Comparison of ENCODE assay signal across 19 mouse cellular contexts in genomic region chrX:49096249-49096648, GRCm38 (mm10).
DNase-seq lines count a peak whose midpoint lies in the region; ATAC-seq lines count a peak whose summit lies in the region.
"Had no signal": no experiment of that assay in that cellular context is flagged by ENCODE, and none has a peak within 500 bp of the region (broad histone marks: within the 10 kb centered on the region; RNA-seq: fewer than 3 reads in every experiment).

No protein-coding gene starts in this region.

- intact Hi-C loops in heart, postnatal 25 days (cut with DNase I): no loop called here

- no peak overlapping the region for H3K4me3 ChIP-seq in hindbrain, embryonic 10.5 days
- no peak overlapping the region for H3K4me3 ChIP-seq in hindbrain, embryonic 14.5 days (replicated peaks; ENCODE audit: low read length)
- H3K4me3 ChIP-seq in forebrain, embryonic 12.5 days (replicated peaks): no peak overlapping the region
- H3K4me3 ChIP-seq in midbrain, embryonic 13.5 days (replicated peaks): no peak overlapping the region
- H3K4me3 ChIP-seq in kidney, embryonic 16.5 days (ENCODE audit: low read length): no peak overlapping the region
- H3K4me3 ChIP-seq: embryonic facial prominence, embryonic 15.5 days; heart, adult 2 months; heart, embryonic 15.5 days; hindbrain, embryonic 13.5 days had no signal

- peak; percentile 49 for DNase-seq in hindbrain, embryonic 10.5 days (ENCODE audit: low spot score)
- no peak for DNase-seq in hindbrain, embryonic 14.5 days (ENCODE audit: low spot score)
- peak; percentile 35 for DNase-seq in embryo, embryonic 10 days (ENCODE audit: low spot score)
- no peak for DNase-seq in heart, postnatal 25 days (ENCODE audit: low spot score)
- DNase-seq in urinary bladder, postnatal 25 days (ENCODE audit: low spot score): no peak
- DNase-seq: adrenal gland, adult 2 months; cerebellum, postnatal 25 days; gastrocnemius, postnatal 10 days; heart, adult 2 months; kidney, adult 18-20 months; kidney, postnatal 4 days; lung, adult 18-20 months had no signal

- H3K36me3 ChIP-seq in hindbrain, embryonic 10.5 days: no peaks in the 10 kb centered on the region
- no peaks in the 10 kb centered on the region for H3K36me3 ChIP-seq in hindbrain, embryonic 14.5 days (replicated peaks; ENCODE audit: control insufficient read depth, insufficient read depth)
- H3K36me3 ChIP-seq in forebrain, embryonic 12.5 days (replicated peaks): no peaks in the 10 kb centered on the region
- H3K36me3 ChIP-seq in midbrain, embryonic 13.5 days: no peaks in the 10 kb centered on the region
- no peaks in the 10 kb centered on the region for H3K36me3 ChIP-seq in kidney, embryonic 16.5 days (ENCODE audit: insufficient read depth, low read length)
- H3K36me3 ChIP-seq: embryonic facial prominence, embryonic 15.5 days; heart, embryonic 15.5 days; hindbrain, embryonic 13.5 days had no signal

- 55% methylated on average over 2 of the region's 2 CpGs for WGBS in hindbrain, embryonic 10.5 days
- WGBS in hindbrain, embryonic 14.5 days: 35% methylated on average over 2 of the region's 2 CpGs
- WGBS in forebrain, embryonic 12.5 days: 46% methylated on average over 2 of the region's 2 CpGs
- WGBS in midbrain, embryonic 13.5 days: 55% methylated on average over 2 of the region's 2 CpGs
- WGBS in kidney, embryonic 16.5 days: 65% methylated on average over 2 of the region's 2 CpGs

- H3K27ac ChIP-seq in hindbrain, embryonic 10.5 days: no peak overlapping the region
- no peak overlapping the region for H3K27ac ChIP-seq in hindbrain, embryonic 14.5 days
- H3K27ac ChIP-seq in forebrain, embryonic 12.5 days: no peak overlapping the region
- H3K27ac ChIP-seq in midbrain, embryonic 13.5 days: no peak overlapping the region
- no peak overlapping the region for H3K27ac ChIP-seq in kidney, embryonic 16.5 days (ENCODE audit: low read length)
- H3K27ac ChIP-seq: embryonic facial prominence, embryonic 15.5 days; heart, adult 2 months; heart, embryonic 15.5 days; hindbrain, embryonic 13.5 days had no signal

- H3K4me2 ChIP-seq in hindbrain, embryonic 14.5 days (replicated peaks): no peak overlapping the region
- no peak overlapping the region for H3K4me2 ChIP-seq in forebrain, embryonic 12.5 days
- H3K4me2 ChIP-seq in midbrain, embryonic 13.5 days (replicated peaks): no peak overlapping the region
- no peak overlapping the region for H3K4me2 ChIP-seq in kidney, embryonic 16.5 days (replicated peaks; ENCODE audit: low read depth, low read length)
- H3K4me2 ChIP-seq: embryonic facial prominence, embryonic 15.5 days; heart, embryonic 15.5 days; hindbrain, embryonic 13.5 days had no signal

- no peak for ATAC-seq in hindbrain, embryonic 14.5 days (ENCODE audit: low FRiP score)
- ATAC-seq in forebrain, embryonic 12.5 days (ENCODE audit: low FRiP score): peak; percentile 83
- 0 out of 2 replicates have a peak, but pooled peaks have one; percentile 43 for ATAC-seq in midbrain, embryonic 13.5 days
- ATAC-seq in kidney, embryonic 16.5 days (ENCODE audit: low FRiP score, low TSS enrichment): no peak

- H3K4me1 ChIP-seq in hindbrain, embryonic 10.5 days (replicated peaks): 0 out of 2 replicates have a peak, but pooled peaks cover 5% of the 10 kb centered on the region
- H3K4me1 ChIP-seq in hindbrain, embryonic 14.5 days (replicated peaks; ENCODE audit: control insufficient read depth, insufficient read depth, low read length): 0 out of 2 replicates have a peak, but pooled peaks cover 4% of the 10 kb centered on the region
- H3K4me1 ChIP-seq in forebrain, embryonic 12.5 days: 0 out of 2 replicates have a peak, but pooled peaks cover 5% of the 10 kb centered on the region
- no peaks in the 10 kb centered on the region; the same call in 1 of the 2 replicates for H3K4me1 ChIP-seq in midbrain, embryonic 13.5 days (replicated peaks)
- H3K4me1 ChIP-seq in kidney, embryonic 16.5 days (ENCODE audit: insufficient read depth, low read length): no peaks in the 10 kb centered on the region
- H3K4me1 ChIP-seq: embryonic facial prominence, embryonic 15.5 days; heart, embryonic 15.5 days had no signal

- H3K9ac ChIP-seq in hindbrain, embryonic 14.5 days: no peak overlapping the region
- no peak overlapping the region for H3K9ac ChIP-seq in forebrain, embryonic 12.5 days
- H3K9ac ChIP-seq in midbrain, embryonic 13.5 days (replicated peaks): no peak overlapping the region
- no peak overlapping the region for H3K9ac ChIP-seq in kidney, embryonic 16.5 days (replicated peaks; ENCODE audit: low read length)
- H3K9ac ChIP-seq: embryonic facial prominence, embryonic 15.5 days; heart, embryonic 15.5 days; hindbrain, embryonic 13.5 days had no signal

- no peaks in the 10 kb centered on the region for H3K9me3 ChIP-seq in hindbrain, embryonic 10.5 days
- H3K9me3 ChIP-seq in hindbrain, embryonic 14.5 days (ENCODE audit: control insufficient read depth, low read length): no peaks in the 10 kb centered on the region
- H3K9me3 ChIP-seq in forebrain, embryonic 12.5 days: no peaks in the 10 kb centered on the region
- H3K9me3 ChIP-seq in midbrain, embryonic 13.5 days: no peaks in the 10 kb centered on the region
- no peaks in the 10 kb centered on the region for H3K9me3 ChIP-seq in kidney, embryonic 16.5 days (ENCODE audit: low read length)
- H3K9me3 ChIP-seq: embryonic facial prominence, embryonic 15.5 days; heart, embryonic 15.5 days; hindbrain, embryonic 13.5 days had no signal

- H3K27me3 ChIP-seq in hindbrain, embryonic 10.5 days (ENCODE audit: insufficient read depth, poor library complexity, severe bottlenecking): peaks cover 4% of the 10 kb centered on the region; the same call in 1 of the 2 replicates
- H3K27me3 ChIP-seq in hindbrain, embryonic 14.5 days (ENCODE audit: control insufficient read depth, insufficient read depth, low read length): no peaks in the 10 kb centered on the region
- no peaks in the 10 kb centered on the region; the same call in 1 of the 2 replicates for H3K27me3 ChIP-seq in forebrain, embryonic 12.5 days
- no peaks in the 10 kb centered on the region for H3K27me3 ChIP-seq in midbrain, embryonic 13.5 days
- H3K27me3 ChIP-seq in kidney, embryonic 16.5 days (ENCODE audit: insufficient read depth, low read length): no peaks in the 10 kb centered on the region; the same call in 1 of the 2 replicates
- H3K27me3 ChIP-seq: CH12.LX; embryonic facial prominence, embryonic 15.5 days; heart, embryonic 15.5 days; hindbrain, embryonic 13.5 days had no signal

Comparison
In these comparisons a context has a peak if more than half of its experiments do, and no peak if none do; other contexts are left out.
1. DNase-seq: peak in hindbrain, embryonic 10.5 days (single experiment) and embryo, embryonic 10 days (single experiment); none in hindbrain, embryonic 14.5 days (single experiment), heart, postnatal 25 days (single experiment) and urinary bladder, postnatal 25 days (single experiment).
2. ATAC-seq: peak in forebrain, embryonic 12.5 days (single experiment) and midbrain, embryonic 13.5 days (single experiment); none in hindbrain, embryonic 14.5 days (single experiment) and kidney, embryonic 16.5 days (single experiment).